8 mouse cellular contexts compared by ENCODE assay signal in genomic region chr17:57249186-57250181, GRCm38 (mm10). TPM values are rescaled to one million over a fixed set of nuclear protein-coding genes. Genes with fewer than 3 reads are reported as not detected.
DNase-seq lines count a peak whose midpoint lies in the region; ATAC-seq and TF ChIP-seq lines count a peak whose summit lies in the region.

Trip10 (plus strand) TSS chr17:57249455.

- peak within 1 kb of the TSS; percentile 77 to 96 (median 87) for H3K4me3 ChIP-seq in CH12.LX (replicated peaks in 1 of 3; ENCODE audit: low read depth in 2 of 3, low read length in 2 of 3, poor library complexity in 1 of 3)
- peak within 1 kb of the TSS; percentile 50 for H3K4me3 ChIP-seq in forebrain, embryonic 13.5 days
- peak within 1 kb of the TSS; percentile 90 for H3K4me3 ChIP-seq in heart, postnatal 0 days (ENCODE audit: low read depth, low read length)
- H3K4me3 ChIP-seq in liver, embryonic 14.5 days (ENCODE audit: insufficient read depth in 1 of 2, low read depth in 2 of 2, low read length in 2 of 2): peak within 1 kb of the TSS; percentile 82 to 90
- peak within 1 kb of the TSS; percentile 87 for H3K4me3 ChIP-seq in stomach, embryonic 15.5 days (replicated peaks)

- in situ Hi-C loops in CH12.LX (cut with MboI; ENCODE audit: low pct_ligation_motif_present, low pct_unique_long_range_greater_than_20kb, low sequenced_read_pairs): loop anchor here (10.0 kb wide), 1 partner anchor 85 kb away; no protein-coding TSS in a partner anchor

- peak within 1 kb of the TSS; percentile 98 for H3K4me2 ChIP-seq in CH12.LX (ENCODE audit: insufficient read depth, low read depth, poor library complexity, severe bottlenecking)
- peak within 1 kb of the TSS; percentile 84 for H3K4me2 ChIP-seq in forebrain, embryonic 13.5 days
- peak within 1 kb of the TSS; percentile 84 for H3K4me2 ChIP-seq in heart, postnatal 0 days (ENCODE audit: low read depth, low read length)
- peak within 1 kb of the TSS; percentile 81 for H3K4me2 ChIP-seq in liver, embryonic 14.5 days (ENCODE audit: low read depth)
- H3K4me2 ChIP-seq in stomach, embryonic 15.5 days: peak within 1 kb of the TSS; percentile 91

- H3K79me2 ChIP-seq in CH12.LX (replicated peaks; ENCODE audit: control insufficient read depth, extremely low read depth, insufficient read depth, poor library complexity, severe bottlenecking): no peaks in the 10 kb centered on the region; the same call in 1 of the 2 replicates

- TF ChIP-seq CTCF in CH12.LX (conservative IDR thresholded peaks at IDR 0.05 in 1 of 2, IDR thresholded peaks at IDR 0.05 in 1 of 2; ENCODE audit: low read depth in 2 of 2, low read length in 2 of 2): peak in 1 of 2 experiments; percentile 49; a peak in 2 of 4 replicates
- peak; percentile 22 for TF ChIP-seq CTCF in heart, postnatal 0 days (IDR thresholded peaks at IDR 0.05; ENCODE audit: low read depth)
- peak; percentile 42 for TF ChIP-seq CTCF in liver, embryonic 14.5 days (IDR thresholded peaks at IDR 0.05; ENCODE audit: low read depth)

- peaks cover 25 to 49% of the 10 kb centered on the region in 2 experiments for H3K36me3 ChIP-seq in CH12.LX (replicated peaks in 1 of 2; ENCODE audit: control insufficient read depth in 1 of 2, insufficient read depth in 1 of 2, low read length in 1 of 2)
- H3K36me3 ChIP-seq in forebrain, embryonic 13.5 days (ENCODE audit: poor library complexity, severe bottlenecking): peaks cover 13% of the 10 kb centered on the region
- H3K36me3 ChIP-seq in heart, postnatal 0 days (replicated peaks; ENCODE audit: control insufficient read depth, insufficient read depth, low read length): peaks cover 23% of the 10 kb centered on the region
- no peaks in the 10 kb centered on the region for H3K36me3 ChIP-seq in liver, embryonic 14.5 days (replicated peaks; ENCODE audit: control insufficient read depth, insufficient read depth, low read depth)
- H3K36me3 ChIP-seq in stomach, embryonic 15.5 days: 0 out of 2 replicates have a peak, but pooled peaks cover 14% of the 10 kb centered on the region

- peak within 1 kb of the TSS; percentile 85 for H3K27ac ChIP-seq in CH12.LX (ENCODE audit: insufficient read depth, low read depth)
- peak within 1 kb of the TSS; percentile 92 for H3K27ac ChIP-seq in forebrain, embryonic 13.5 days
- peak within 1 kb of the TSS; percentile 93 for H3K27ac ChIP-seq in heart, postnatal 0 days (ENCODE audit: low read depth)
- peak within 1 kb of the TSS; percentile 70 for H3K27ac ChIP-seq in liver, embryonic 14.5 days
- peak within 1 kb of the TSS; percentile 92 for H3K27ac ChIP-seq in stomach, embryonic 15.5 days

- peak; percentile 68 for TF ChIP-seq POLR2A in CH12.LX (IDR thresholded peaks at IDR 0.05; ENCODE audit: low read depth, low read length)

- peak; percentile 89 for DNase-seq in CH12.LX (ENCODE audit: extremely low read depth)
- DNase-seq in c-Kit-positive CD71-negative TER-119-negative erythroid progenitor cells, embryonic 14.5 days (ENCODE audit: low read depth): peak; percentile 90
- DNase-seq in heart, postnatal 0 days (ENCODE audit: low spot score): peak; percentile 92
- DNase-seq in kidney, postnatal 36 days: peak; percentile 97 to 99
- DNase-seq in liver, embryonic 14.5 days (ENCODE audit: low read depth in 3 of 3, low spot score in 3 of 3): peak; percentile 73 to 78 (median 75)
- DNase-seq in neural tube, embryonic 10.5 days (ENCODE audit: extremely low spot score, low spot score): peak; percentile 97

- peak; percentile 40 for TF ChIP-seq RAD21 in CH12.LX (IDR thresholded peaks at IDR 0.05; ENCODE audit: low read depth, low read length)

- peak within 1 kb of the TSS; percentile 53 for H3K9ac ChIP-seq in CH12.LX (ENCODE audit: insufficient read depth, low read depth)
- peak within 1 kb of the TSS; percentile 73 for H3K9ac ChIP-seq in forebrain, embryonic 13.5 days
- H3K9ac ChIP-seq in heart, postnatal 0 days (replicated peaks; ENCODE audit: low read depth, low read length): peak within 1 kb of the TSS; percentile 47
- H3K9ac ChIP-seq in liver, embryonic 14.5 days (replicated peaks): peak within 1 kb of the TSS; percentile 70
- peak within 1 kb of the TSS; percentile 60 for H3K9ac ChIP-seq in stomach, embryonic 15.5 days

- H3K27me3 ChIP-seq in CH12.LX (replicated peaks): no peaks in the 10 kb centered on the region
- H3K27me3 ChIP-seq in forebrain, embryonic 13.5 days: no peaks in the 10 kb centered on the region
- H3K27me3 ChIP-seq in heart, postnatal 0 days (ENCODE audit: control insufficient read depth, insufficient read depth, low read length): no peaks in the 10 kb centered on the region
- H3K27me3 ChIP-seq in liver, embryonic 14.5 days (ENCODE audit: control insufficient read depth, insufficient read depth, low read length): peaks cover 2% of the 10 kb centered on the region; the same call in 1 of the 2 replicates
- no peaks in the 10 kb centered on the region for H3K27me3 ChIP-seq in stomach, embryonic 15.5 days (replicated peaks)

- TF ChIP-seq EP300 in CH12.LX (IDR thresholded peaks at IDR 0.05; ENCODE audit: low read length): no peak
- no peak for TF ChIP-seq EP300 in heart, postnatal 0 days (IDR thresholded peaks at IDR 0.05; ENCODE audit: low read depth)
- no peak for TF ChIP-seq EP300 in liver, embryonic 14.5 days (IDR thresholded peaks at IDR 0.05; ENCODE audit: low read depth)

- no peaks in the 10 kb centered on the region for H3K9me3 ChIP-seq in CH12.LX (replicated peaks; ENCODE audit: low read length)
- H3K9me3 ChIP-seq in forebrain, embryonic 13.5 days (replicated peaks): no peaks in the 10 kb centered on the region
- H3K9me3 ChIP-seq in heart, postnatal 0 days (replicated peaks; ENCODE audit: control insufficient read depth, low read length): no peaks in the 10 kb centered on the region
- no peaks in the 10 kb centered on the region for H3K9me3 ChIP-seq in liver, embryonic 14.5 days (ENCODE audit: control insufficient read depth, low read length)
- H3K9me3 ChIP-seq in stomach, embryonic 15.5 days: no peaks in the 10 kb centered on the region

- dilution Hi-C loops in CH12.LX (cut with MboI; ENCODE audit: extremely low pct_ligation_motif_present, extremely low pct_unique_long_range_greater_than_20kb, low sequenced_read_pairs): no loop called here

- H3K4me1 ChIP-seq in CH12.LX (ENCODE audit: control insufficient read depth in 1 of 2, insufficient read depth in 2 of 2): peaks cover 16 to 43% of the 10 kb centered on the region in 2 experiments
- H3K4me1 ChIP-seq in forebrain, embryonic 13.5 days: peaks cover 39% of the 10 kb centered on the region
- peaks cover 21% of the 10 kb centered on the region for H3K4me1 ChIP-seq in heart, postnatal 0 days (ENCODE audit: control insufficient read depth, insufficient read depth)
- H3K4me1 ChIP-seq in liver, embryonic 14.5 days (replicated peaks; ENCODE audit: control insufficient read depth in 2 of 2, insufficient read depth in 2 of 2, low read length in 1 of 2): peaks cover 7 to 14% of the 10 kb centered on the region in 2 experiments
- peaks cover 21% of the 10 kb centered on the region for H3K4me1 ChIP-seq in stomach, embryonic 15.5 days

- ATAC-seq in forebrain, embryonic 13.5 days: peak; percentile 3; the same call in 1 of the 2 replicates
- peak; percentile 57 for ATAC-seq in heart, postnatal 0 days (ENCODE audit: insufficient read depth, low read depth)
- ATAC-seq in liver, embryonic 14.5 days (ENCODE audit: insufficient read depth): peak; percentile 43
- peak; percentile 32 for ATAC-seq in stomach, embryonic 15.5 days (ENCODE audit: insufficient read depth, low FRiP score, low read depth)

- under 1% methylated on average over 49 of the region's 52 CpGs for WGBS in forebrain, embryonic 13.5 days
- 0% methylated on average over 49 of the region's 52 CpGs for WGBS in heart, postnatal 0 days
- under 1% methylated on average over 52 of the region's 52 CpGs for WGBS in liver, embryonic 14.5 days (ENCODE audit: insufficient replicate concordance)
- under 1% methylated on average over 52 of the region's 52 CpGs for WGBS in stomach, embryonic 15.5 days

TF ChIP-seq in CH12.LX, 34 proteins besides CTCF, POLR2A, EP300 and RAD21 (continues in another document):
- TF ChIP-seq MAZ (IDR thresholded peaks at IDR 0.05; ENCODE audit: low read depth, low read length) (peak; percentile 73; the same call in 1 of the 2 replicates), GABPA (IDR thresholded peaks at IDR 0.05; ENCODE audit: insufficient replicate concordance, low read depth, low read length) (no peak), POLR2AphosphoS2 (IDR thresholded peaks at IDR 0.05; ENCODE audit: low read depth, low read length) (no peak), KAT2A (IDR thresholded peaks at IDR 0.05; ENCODE audit: insufficient replicate concordance, low read length) (no peak), JUN (IDR thresholded peaks at IDR 0.05; ENCODE audit: insufficient read depth, low read depth, low read length) (no peak), USF1 (IDR thresholded peaks at IDR 0.05; ENCODE audit: low read depth, low read length) (peak; percentile 31; the same call in 1 of the 2 replicates), ELF1 (IDR thresholded peaks at IDR 0.05; ENCODE audit: low read depth, low read length) (no peak), MXI1 (IDR thresholded peaks at IDR 0.05; ENCODE audit: low read depth, low read length) (peak; percentile 70), TCF12 (IDR thresholded peaks at IDR 0.05; ENCODE audit: low read depth, low read length) (peak; percentile 54; the same call in 1 of the 2 replicates), BHLHE40 (IDR thresholded peaks at IDR 0.05; ENCODE audit: low read depth, low read length) (no peak), NRF1 (IDR thresholded peaks at IDR 0.05; ENCODE audit: low read depth, low read length) (no peak), SIN3A (IDR thresholded peaks at IDR 0.05; ENCODE audit: low read length) (peak; percentile 77), ETS1 (conservative IDR thresholded peaks at IDR 0.05; ENCODE audit: low read depth, low read length) (no peak), RCOR1 (conservative IDR thresholded peaks at IDR 0.05; ENCODE audit: low read depth, low read length) (no peak), TBP (conservative IDR thresholded peaks at IDR 0.05; ENCODE audit: low read depth, low read length) (no peak), UBTF (IDR thresholded peaks at IDR 0.05; ENCODE audit: low read depth, low read length) (no peak)

RNA-seq across cellular contexts. Expression of gene Trip10, which starts in this region (rescaled TPM):
- total RNA-seq in CH12.LX (2012; rRNA removed): 22.9 and 25.2 TPM in 2 replicates
- total RNA-seq in CH12.LX (2014; rRNA removed): 21.5 and 22.1 TPM in 2 replicates
- polyA plus RNA-seq in CH12.LX (2012; ENCODE audit: insufficient read length, low read depth): 40.0 and 44.6 TPM in 2 replicates
- polyA plus RNA-seq in forebrain, embryonic 13.5 days (2015; fragmentation: Nextera tagmentation; extraction: Ambion mirVana): 18.7 and 21.7 TPM in 2 replicates
- total RNA-seq in heart, postnatal 0 days (2014; rRNA removed; ENCODE audit: low replicate concordance): 26.6 and 28.7 TPM in 2 replicates
- polyA plus RNA-seq in heart, postnatal 0 days (2015; fragmentation: Nextera tagmentation; extraction: Ambion mirVana): 32.3 and 32.4 TPM in 2 replicates
- 4.4 and 6.6 TPM in 2 replicates for polyA plus RNA-seq in liver, embryonic 14.5 days (2012; rRNA removed)
- 5.5 and 6.0 TPM in 2 replicates for polyA plus RNA-seq in liver, embryonic 14.5 days (2014; fragmentation: Nextera tagmentation; extraction: Ambion mirVana)
- 43.1 and 43.7 TPM in 2 replicates for polyA plus RNA-seq in stomach, embryonic 15.5 days (2015; fragmentation: Nextera tagmentation; extraction: Ambion mirVana)

Comparison
In these comparisons a context has a peak if more than half of its experiments do, and no peak if none do; other contexts are left out.
1. Peak in every context shown above with its lines: DNase-seq, ATAC-seq, H3K4me3 ChIP-seq and H3K27ac ChIP-seq.
2. ATAC-seq: peak in every context shown above with its lines; median percentile 57 in heart, postnatal 0 days; 43 in liver, embryonic 14.5 days; 32 in stomach, embryonic 15.5 days; 3 in forebrain, embryonic 13.5 days.